27 mouse cellular contexts compared by ENCODE assay signal in the genomic region with DNA sequence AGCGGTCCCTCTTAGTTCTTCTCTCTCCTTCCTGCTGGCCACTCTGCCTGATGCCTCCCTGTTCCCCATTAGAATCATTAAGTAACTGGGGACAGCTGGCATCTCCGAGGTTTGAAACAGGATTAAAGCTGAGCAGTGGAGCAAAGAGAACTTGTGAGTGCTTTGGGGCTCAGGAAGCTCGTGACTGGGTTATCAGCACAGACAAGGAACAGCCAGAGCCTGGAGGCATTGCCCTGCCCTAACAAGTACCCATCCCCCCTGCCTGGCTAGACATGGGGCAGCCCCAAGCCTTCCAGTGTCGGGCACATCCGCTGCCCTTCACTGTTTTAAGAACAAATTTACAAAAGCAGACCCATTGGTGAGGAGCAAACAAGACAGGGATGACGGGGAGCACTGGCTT. TPM values are rescaled to one million over a fixed set of nuclear protein-coding genes. Genes with fewer than 3 reads are reported as not detected.
A peak's percentile ranks its signal among the peaks of the same experiment; 100 is the strongest.
DNase-seq lines count a peak whose midpoint lies in the region; ATAC-seq and TF ChIP-seq lines count a peak whose summit lies in the region.
"Had no signal": no experiment of that assay in that cellular context is flagged by ENCODE, and none has a peak within 500 bp of the region (broad histone marks: within the 10 kb centered on the region; RNA-seq: fewer than 3 reads in every experiment).

No protein-coding gene starts in this region.

- H3K4me3 ChIP-seq in heart, postnatal 0 days (ENCODE audit: low read depth, low read length) = no peak overlapping the region
- no peak overlapping the region for H3K4me3 ChIP-seq in intestine, postnatal 0 days (ENCODE audit: low read depth, low read length)
- H3K4me3 ChIP-seq in stomach, postnatal 0 days (ENCODE audit: low read depth, low read length) = no peak overlapping the region
- H3K4me3 ChIP-seq: gastrocnemius, adult 2 months; hindbrain, embryonic 13.5 days; left cerebral cortex, adult 2 months; megakaryocyte, embryonic 14.5 days had no signal

- H3K4me1 ChIP-seq in heart, postnatal 0 days (ENCODE audit: control insufficient read depth, insufficient read depth) = peaks cover 16% of the 10 kb centered on the region
- H3K4me1 ChIP-seq in intestine, postnatal 0 days (replicated peaks; ENCODE audit: control insufficient read depth, insufficient read depth, low read length) = peaks cover 10% of the 10 kb centered on the region; the same call in 1 of the 2 replicates
- H3K4me1 ChIP-seq in stomach, postnatal 0 days (replicated peaks; ENCODE audit: control insufficient read depth, insufficient read depth) = 0 out of 2 replicates have a peak, but pooled peaks cover 2% of the 10 kb centered on the region

- H3K9ac ChIP-seq in heart, postnatal 0 days (replicated peaks; ENCODE audit: low read depth, low read length) = no peak overlapping the region
- no peak overlapping the region for H3K9ac ChIP-seq in intestine, postnatal 0 days (ENCODE audit: low read depth, low read length)
- H3K9ac ChIP-seq in stomach, postnatal 0 days (ENCODE audit: low read length) = no peak overlapping the region
- H3K9ac ChIP-seq: forebrain, postnatal 0 days; hindbrain, embryonic 13.5 days had no signal

- no peak for TF ChIP-seq EP300 in heart, postnatal 0 days (IDR thresholded peaks at IDR 0.05; ENCODE audit: low read depth)
- no peak for TF ChIP-seq EP300 in stomach, postnatal 0 days (optimal IDR thresholded peaks at IDR 0.05)

- H3K27me3 ChIP-seq in heart, postnatal 0 days (ENCODE audit: control insufficient read depth, insufficient read depth, low read length) = peaks cover 4% of the 10 kb centered on the region; the same call in 1 of the 2 replicates
- no peaks in the 10 kb centered on the region for H3K27me3 ChIP-seq in intestine, postnatal 0 days (replicated peaks; ENCODE audit: control insufficient read depth, insufficient read depth, low read length)
- H3K27me3 ChIP-seq in stomach, postnatal 0 days (ENCODE audit: control insufficient read depth, insufficient read depth, low read length) = no peaks in the 10 kb centered on the region

- H3K4me2 ChIP-seq in heart, postnatal 0 days (ENCODE audit: low read depth, low read length) = no peak overlapping the region
- peak overlapping the region; percentile 21; the same call in 1 of the 2 replicates for H3K4me2 ChIP-seq in intestine, postnatal 0 days (replicated peaks; ENCODE audit: low read depth)
- no peak overlapping the region for H3K4me2 ChIP-seq in stomach, postnatal 0 days (replicated peaks; ENCODE audit: low read depth)
- H3K4me2 ChIP-seq: hindbrain, embryonic 13.5 days; liver, embryonic 11.5 days had no signal

- 38% methylated on average over 6 of the region's 6 CpGs for WGBS in heart, postnatal 0 days
- WGBS in intestine, postnatal 0 days = 55% methylated on average over 6 of the region's 6 CpGs
- 59% methylated on average over 6 of the region's 6 CpGs for WGBS in stomach, postnatal 0 days

- H3K36me3 ChIP-seq in heart, postnatal 0 days (replicated peaks; ENCODE audit: control insufficient read depth, insufficient read depth, low read length) = no peaks in the 10 kb centered on the region
- H3K36me3 ChIP-seq in intestine, postnatal 0 days (ENCODE audit: control insufficient read depth, insufficient read depth) = no peaks in the 10 kb centered on the region
- H3K36me3 ChIP-seq in stomach, postnatal 0 days (ENCODE audit: control insufficient read depth, insufficient read depth, low read length) = no peaks in the 10 kb centered on the region
- H3K36me3 ChIP-seq: hindbrain, embryonic 13.5 days had no signal

- H3K27ac ChIP-seq in heart, postnatal 0 days (ENCODE audit: low read depth) = no peak overlapping the region
- H3K27ac ChIP-seq in intestine, postnatal 0 days (ENCODE audit: low read depth, low read length) = peak overlapping the region; percentile 28; the same call in 1 of the 2 replicates
- H3K27ac ChIP-seq in stomach, postnatal 0 days (replicated peaks) = peak overlapping the region; percentile 45
- H3K27ac ChIP-seq: gastrocnemius, adult 2 months; hindbrain, embryonic 13.5 days; left cerebral cortex, adult 2 months had no signal

- intact Hi-C loops in heart, postnatal 10 days (cut with DNase I) = no loop called here

- DNase-seq in heart, postnatal 0 days (ENCODE audit: low spot score) = no peak
- no peak for DNase-seq in heart, postnatal 10 days
- peak; percentile 39 for DNase-seq in testis, postnatal 14 days (ENCODE audit: low spot score)
- DNase-seq in testis, postnatal 10 days (ENCODE audit: low spot score) = no peak
- DNase-seq in stomach, postnatal 0 days (ENCODE audit: low spot score) = peak; percentile 53
- no peak for DNase-seq in frontal cortex, adult 2 months (ENCODE audit: extremely low spot score in 1 of 2, low spot score in 1 of 2)
- DNase-seq: adrenal gland, adult 2 months; cerebellum, adult 8-10 months; forebrain, postnatal 0 days; gastrocnemius, adult 2 months; kidney, adult 18-20 months; kidney, postnatal 10 days; lung, adult 18-20 months; lung, postnatal 14 days; right cerebral cortex, adult 18-20 months had no signal

- TF ChIP-seq CTCF in heart, postnatal 0 days (IDR thresholded peaks at IDR 0.05; ENCODE audit: low read depth) = no peak
- TF ChIP-seq CTCF in intestine, postnatal 0 days (IDR thresholded peaks at IDR 0.05; ENCODE audit: low read depth) = no peak
- TF ChIP-seq CTCF in stomach, postnatal 0 days (IDR thresholded peaks at IDR 0.05; ENCODE audit: low read depth) = no peak

- ATAC-seq in heart, postnatal 0 days (ENCODE audit: insufficient read depth, low read depth) = 0 out of 2 replicates have a peak, but pooled peaks have one; percentile 39
- no peak; the same call in 1 of the 2 replicates for ATAC-seq in intestine, postnatal 0 days
- peak; percentile 44; the same call in 1 of the 2 replicates for ATAC-seq in stomach, postnatal 0 days (ENCODE audit: low FRiP score, low TSS enrichment)
- ATAC-seq: forebrain, postnatal 0 days had no signal

- H3K9me3 ChIP-seq in heart, postnatal 0 days (replicated peaks; ENCODE audit: control insufficient read depth, low read length) = peaks cover 13% of the 10 kb centered on the region
- H3K9me3 ChIP-seq in intestine, postnatal 0 days (ENCODE audit: control insufficient read depth) = no peaks in the 10 kb centered on the region
- H3K9me3 ChIP-seq in stomach, postnatal 0 days (ENCODE audit: control insufficient read depth, low read length) = 0 out of 2 replicates have a peak, but pooled peaks cover 3% of the 10 kb centered on the region

RNA-seq across cellular contexts. Expression of a gene that starts 2.6 kb away (rescaled TPM):
- 0.04 and 0.27 TPM in 2 replicates for total RNA-seq in heart, postnatal 0 days (2014; rRNA removed; ENCODE audit: low replicate concordance)
- 0.12 TPM in 2 replicates for polyA plus RNA-seq in heart, postnatal 0 days (2015; fragmentation: Nextera tagmentation; extraction: Ambion mirVana)
- total RNA-seq in heart, postnatal 10 days (2021) = under 1 TPM; 0.45 to 0.86 TPM
- polyA plus RNA-seq in intestine, postnatal 0 days (2015; fragmentation: Nextera tagmentation; extraction: Ambion mirVana) = 3.0 and 3.4 TPM in 2 replicates
- 8.8 and 9.8 TPM in 2 replicates for polyA plus RNA-seq in stomach, postnatal 0 days (2015; fragmentation: Nextera tagmentation; extraction: Ambion mirVana)
- 0.69 and 1.2 TPM in 2 replicates for polyA plus RNA-seq in frontal cortex, adult 2 months (2012; rRNA removed)
- total RNA-seq: monocyte, adult 5-6 weeks had no signal
- polyA plus RNA-seq: liver, embryonic 11.5 days had no signal

RNA-seq across cellular contexts. Expression of a gene that starts 35.4 kb away (rescaled TPM):
- not detected in 2 replicates for total RNA-seq in heart, postnatal 0 days (2014; rRNA removed; ENCODE audit: low replicate concordance)
- polyA plus RNA-seq in heart, postnatal 0 days (2015; fragmentation: Nextera tagmentation; extraction: Ambion mirVana) = not detected in 2 replicates
- total RNA-seq in heart, postnatal 10 days (2021) = not detected
- polyA plus RNA-seq in intestine, postnatal 0 days (2015; fragmentation: Nextera tagmentation; extraction: Ambion mirVana) = not detected in 2 replicates
- not detected in 2 replicates for polyA plus RNA-seq in stomach, postnatal 0 days (2015; fragmentation: Nextera tagmentation; extraction: Ambion mirVana)
- polyA plus RNA-seq in frontal cortex, adult 2 months (2012; rRNA removed) = not detected in 2 replicates
- total RNA-seq: adrenal gland, adult 2 months; forebrain, postnatal 0 days; gastrocnemius, adult 2 months; heart, postnatal 25 days; layer of hippocampus, adult 8-10 months; left cerebral cortex, adult 2 months; monocyte, adult 5-6 weeks had no signal
- polyA plus RNA-seq: adrenal gland, adult 2 months; embryonic facial prominence, embryonic 14.5 days; forebrain, postnatal 0 days; gonadal fat pad, adult 2 months; hindbrain, embryonic 13.5 days; limb, embryonic 11.5 days; liver, embryonic 11.5 days; neural tube, embryonic 11.5 days had no signal

RNA-seq across cellular contexts. Expression of a gene that starts 52.0 kb away (rescaled TPM):
- total RNA-seq in heart, postnatal 0 days (2014; rRNA removed; ENCODE audit: low replicate concordance) = 7.1 and 8.4 TPM in 2 replicates
- 5.1 and 5.6 TPM in 2 replicates for polyA plus RNA-seq in heart, postnatal 0 days (2015; fragmentation: Nextera tagmentation; extraction: Ambion mirVana)
- total RNA-seq in heart, postnatal 10 days (2021) = 1 to 10 TPM; 3.8 to 5.0 TPM
- polyA plus RNA-seq in intestine, postnatal 0 days (2015; fragmentation: Nextera tagmentation; extraction: Ambion mirVana) = 75.4 and 93.3 TPM in 2 replicates
- 4.6 and 5.7 TPM in 2 replicates for polyA plus RNA-seq in stomach, postnatal 0 days (2015; fragmentation: Nextera tagmentation; extraction: Ambion mirVana)
- 0.06 and 0.21 TPM in 2 replicates for polyA plus RNA-seq in frontal cortex, adult 2 months (2012; rRNA removed)
- total RNA-seq: gastrocnemius, adult 2 months; layer of hippocampus, adult 8-10 months; monocyte, adult 5-6 weeks had no signal
- polyA plus RNA-seq: forebrain, postnatal 0 days had no signal

Comparison
In these comparisons a context has a peak if more than half of its experiments do, and no peak if none do; other contexts are left out.
1. DNase-seq: peak in testis, postnatal 14 days (single experiment) and stomach, postnatal 0 days (single experiment); none in heart, postnatal 0 days (single experiment), heart, postnatal 10 days (0 of 2), testis, postnatal 10 days (single experiment) and frontal cortex, adult 2 months (0 of 2).
2. RNA of a gene that starts 52.0 kb away (polyA plus RNA-seq): 75.4 to 93.3 TPM in intestine, postnatal 0 days; 4.6 to 5.7 TPM in stomach, postnatal 0 days, 5.1 to 5.6 TPM in heart, postnatal 0 days and 0.06 to 0.21 TPM in frontal cortex, adult 2 months; every median in the first group is over 10 times any median in the second.